Mouse (Mus musculus): ENCODE data around the gene Pole3.

- no peak for TF ChIP-seq POLR2A (IDR thresholded peaks at IDR 0.05; ENCODE audit: control insufficient read depth, low read depth, low read length)
- no peak for TF ChIP-seq CTCF (IDR thresholded peaks at IDR 0.05; ENCODE audit: control insufficient read depth, insufficient read depth, insufficient replicate concordance, low read depth, low read length)
These were observed 24.1 kb downstream of the Pole3 start for GRCm38 (mm10) chr4:62500799-62501198.

Measured in testis, adult 2 months (tissue).